In the genomic region with DNA sequence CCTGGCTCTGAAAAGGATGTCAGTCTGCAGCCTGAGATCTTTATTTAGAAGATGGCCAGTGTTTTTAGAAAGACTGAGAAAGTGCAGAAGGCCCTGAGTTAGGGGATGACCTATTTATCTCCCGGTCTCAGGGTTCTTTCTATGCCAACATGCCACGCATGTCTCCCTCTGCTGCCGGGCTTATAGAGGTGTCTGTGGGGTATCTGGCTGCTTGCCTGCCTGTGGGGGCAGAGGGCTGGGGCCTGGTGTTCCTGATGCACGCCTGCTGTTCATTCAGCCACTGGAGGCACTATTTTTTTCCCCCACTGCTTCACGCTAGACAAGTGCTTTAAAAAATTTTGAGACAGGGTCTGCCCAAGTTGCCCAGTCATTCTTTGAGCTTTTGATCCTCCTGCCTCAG, we compare ENCODE assay signal across 14 mouse cellular contexts. TPM values are rescaled to one million over a fixed set of nuclear protein-coding genes. Genes with fewer than 3 reads are reported as not detected.
DNase-seq lines count a peak whose midpoint lies in the region; ATAC-seq and TF ChIP-seq lines count a peak whose summit lies in the region.
"Had no signal": no experiment of that assay in that cellular context is flagged by ENCODE, and none has a peak within 500 bp of the region (broad histone marks: within the 10 kb centered on the region; RNA-seq: fewer than 3 reads in every experiment).

No protein-coding gene starts in this region.

- 61% methylated on average over 5 of the region's 5 CpGs for WGBS in stomach, postnatal 0 days

- H3K9ac ChIP-seq in stomach, postnatal 0 days (ENCODE audit: low read length): no peak overlapping the region
- H3K9ac ChIP-seq: neural tube, embryonic 13.5 days had no signal

- no peaks in the 10 kb centered on the region for H3K9me3 ChIP-seq in megakaryocyte, embryonic 14.5 days
- H3K9me3 ChIP-seq in stomach, postnatal 0 days (ENCODE audit: control insufficient read depth, low read length): no peaks in the 10 kb centered on the region
- H3K9me3 ChIP-seq: neural tube, embryonic 13.5 days had no signal

- no peak for ATAC-seq in megakaryocyte, adult 5-6 weeks (ENCODE audit: poor library complexity, severe bottlenecking)
- ATAC-seq in stomach, postnatal 0 days (ENCODE audit: low FRiP score, low TSS enrichment): no peak
- ATAC-seq: inflammation-experienced regulatory T-cells, adult 6 months had no signal

- TF ChIP-seq CTCF in stomach, postnatal 0 days (IDR thresholded peaks at IDR 0.05; ENCODE audit: low read depth): no peak

- H3K4me3 ChIP-seq in megakaryocyte, embryonic 14.5 days (replicated peaks): peak overlapping the region; percentile 62
- H3K4me3 ChIP-seq in stomach, postnatal 0 days (ENCODE audit: low read depth, low read length): no peak overlapping the region

- TF ChIP-seq EP300 in stomach, postnatal 0 days (optimal IDR thresholded peaks at IDR 0.05): no peak

- H3K36me3 ChIP-seq in megakaryocyte, embryonic 14.5 days (replicated peaks; ENCODE audit: low read length): peaks cover 46% of the 10 kb centered on the region
- H3K36me3 ChIP-seq in stomach, postnatal 0 days (ENCODE audit: control insufficient read depth, insufficient read depth, low read length): peaks cover 12% of the 10 kb centered on the region

- no peak overlapping the region; the same call in 1 of the 2 replicates for H3K27ac ChIP-seq in stomach, postnatal 0 days (replicated peaks)
- H3K27ac ChIP-seq: neural tube, embryonic 13.5 days had no signal

- H3K4me2 ChIP-seq in stomach, postnatal 0 days (replicated peaks; ENCODE audit: low read depth): no peak overlapping the region

- no peaks in the 10 kb centered on the region for H3K27me3 ChIP-seq in megakaryocyte, embryonic 14.5 days (replicated peaks)
- no peaks in the 10 kb centered on the region for H3K27me3 ChIP-seq in stomach, postnatal 0 days (ENCODE audit: control insufficient read depth, insufficient read depth, low read length)
- H3K27me3 ChIP-seq: neural tube, embryonic 13.5 days had no signal

- DNase-seq in adrenal gland, postnatal 14 days: peak; percentile 43
- DNase-seq in adrenal gland, postnatal 10 days: no peak
- peak; percentile 30 for DNase-seq in kidney, adult 11 months
- DNase-seq in kidney, adult 9 months: no peak
- DNase-seq in lung, postnatal 4 days: peak; percentile 55 to 83
- DNase-seq in stomach, postnatal 0 days (ENCODE audit: low spot score): no peak
- DNase-seq: cerebellum, adult 11 months; embryo, embryonic 11 days; midbrain, embryonic 14.5 days; retina, postnatal 1 day had no signal

- H3K4me1 ChIP-seq in megakaryocyte, embryonic 14.5 days: peaks cover 44% of the 10 kb centered on the region
- H3K4me1 ChIP-seq in stomach, postnatal 0 days (replicated peaks; ENCODE audit: control insufficient read depth, insufficient read depth): 0 out of 2 replicates have a peak, but pooled peaks cover 5% of the 10 kb centered on the region

RNA-seq across cellular contexts. Expression of gene Miga2, which starts 2.2 kb away (rescaled TPM):
- 87.9 and 89.3 TPM in 2 replicates for total RNA-seq in adrenal gland, postnatal 14 days (2021)
- total RNA-seq in adrenal gland, postnatal 10 days (2021): 100 to 1,000 TPM in 1 of 2 experiments, 10 to 100 TPM in 1; 97.5 to 111 TPM
- 7.8 and 15.0 TPM in 2 replicates for polyA plus RNA-seq in megakaryocyte, embryonic 14.5 days (2012; ENCODE audit: insufficient read depth, low replicate concordance)
- 2.0 and 2.1 TPM in 2 replicates for total RNA-seq in megakaryocyte, adult 5-6 weeks (2015)
- total RNA-seq in megakaryocyte, adult 5-6 weeks (2017): 2.7 and 5.2 TPM in 2 replicates
- polyA plus RNA-seq in stomach, postnatal 0 days (2015; fragmentation: Nextera tagmentation; extraction: Ambion mirVana): 16.8 and 17.8 TPM in 2 replicates

RNA-seq across cellular contexts. Expression of gene Sh3glb2, which starts 7.1 kb away (rescaled TPM):
- total RNA-seq in adrenal gland, postnatal 14 days (2021): 73.2 and 80.6 TPM in 2 replicates
- 10 to 100 TPM; 70.9 to 89.7 TPM for total RNA-seq in adrenal gland, postnatal 10 days (2021)
- 45.5 and 81.3 TPM in 2 replicates for polyA plus RNA-seq in megakaryocyte, embryonic 14.5 days (2012; ENCODE audit: insufficient read depth, low replicate concordance)
- 14.9 and 16.5 TPM in 2 replicates for total RNA-seq in megakaryocyte, adult 5-6 weeks (2015)
- total RNA-seq in megakaryocyte, adult 5-6 weeks (2017): 20.4 and 24.3 TPM in 2 replicates
- 84.9 and 102 TPM in 2 replicates for polyA plus RNA-seq in stomach, postnatal 0 days (2015; fragmentation: Nextera tagmentation; extraction: Ambion mirVana)

RNA-seq across cellular contexts. Expression of gene Dolpp1, which starts 25.9 kb away (rescaled TPM):
- total RNA-seq in adrenal gland, postnatal 14 days (2021): 18.7 and 19.5 TPM in 2 replicates
- 10 to 100 TPM; 14.5 to 23.6 TPM for total RNA-seq in adrenal gland, postnatal 10 days (2021)
- 24.4 and 42.0 TPM in 2 replicates for polyA plus RNA-seq in megakaryocyte, embryonic 14.5 days (2012; ENCODE audit: insufficient read depth, low replicate concordance)
- 5.3 and 6.0 TPM in 2 replicates for total RNA-seq in megakaryocyte, adult 5-6 weeks (2015)
- total RNA-seq in megakaryocyte, adult 5-6 weeks (2017): 11.5 and 16.8 TPM in 2 replicates
- 29.8 and 32.9 TPM in 2 replicates for polyA plus RNA-seq in stomach, postnatal 0 days (2015; fragmentation: Nextera tagmentation; extraction: Ambion mirVana)

RNA-seq across cellular contexts. Expression of gene Crat, which starts 49.4 kb away (rescaled TPM):
- total RNA-seq in adrenal gland, postnatal 14 days (2021): 291 and 301 TPM in 2 replicates
- 100 to 1,000 TPM; 317 to 355 TPM for total RNA-seq in adrenal gland, postnatal 10 days (2021)
- polyA plus RNA-seq in megakaryocyte, embryonic 14.5 days (2012; ENCODE audit: insufficient read depth, low replicate concordance): 55.0 and 64.0 TPM in 2 replicates
- total RNA-seq in megakaryocyte, adult 5-6 weeks (2015): 26.2 and 29.6 TPM in 2 replicates
- 13.9 and 14.2 TPM in 2 replicates for total RNA-seq in megakaryocyte, adult 5-6 weeks (2017)
- 22.0 and 25.9 TPM in 2 replicates for polyA plus RNA-seq in stomach, postnatal 0 days (2015; fragmentation: Nextera tagmentation; extraction: Ambion mirVana)

RNA-seq across cellular contexts. Expression of gene Ptpa, which starts 49.6 kb away (rescaled TPM):
- total RNA-seq in adrenal gland, postnatal 14 days (2021): 145 and 155 TPM in 2 replicates
- 100 to 1,000 TPM; 152 to 170 TPM for total RNA-seq in adrenal gland, postnatal 10 days (2021)
- 473 and 551 TPM in 2 replicates for polyA plus RNA-seq in megakaryocyte, embryonic 14.5 days (2012; ENCODE audit: insufficient read depth, low replicate concordance)
- total RNA-seq in megakaryocyte, adult 5-6 weeks (2015): 68.9 and 69.0 TPM in 2 replicates
- total RNA-seq in megakaryocyte, adult 5-6 weeks (2017): 44.3 and 45.9 TPM in 2 replicates
- polyA plus RNA-seq in stomach, postnatal 0 days (2015; fragmentation: Nextera tagmentation; extraction: Ambion mirVana): 76.6 and 79.6 TPM in 2 replicates

Comparison
In these comparisons a context has a peak if more than half of its experiments do, and no peak if none do; other contexts are left out.
1. DNase-seq: peak in adrenal gland, postnatal 14 days (single experiment), kidney, adult 11 months (single experiment) and lung, postnatal 4 days (2 of 2); none in adrenal gland, postnatal 10 days (single experiment), kidney, adult 9 months (single experiment) and stomach, postnatal 0 days (single experiment).
2. RNA of gene Miga2, which starts 2.2 kb away (total RNA-seq): 97.5 to 111 TPM in adrenal gland, postnatal 10 days and 87.9 to 89.3 TPM in adrenal gland, postnatal 14 days; 2.0 to 5.2 TPM in megakaryocyte, adult 5-6 weeks; every median in the first group is over 10 times any median in the second.